Mouse (Mus musculus): ENCODE data around the gene Gpr89. TPM values are rescaled to one million over a fixed set of nuclear protein-coding genes. Genes with fewer than 3 reads are reported as not detected.

Gpr89 gene
- polyA plus RNA-seq, 1 experiment = 21.4 TPM

GRCm38 (mm10) chr3:96848470-96848869, 56.7 kb downstream of the Gpr89 start:
- Histone ChIP-seq H3K4me3 (ENCODE audit: insufficient read depth, low read length) (no peak overlapping the region), H3K27ac (ENCODE audit: insufficient read depth, low read depth, low read length) (no peak overlapping the region)

DNA sequence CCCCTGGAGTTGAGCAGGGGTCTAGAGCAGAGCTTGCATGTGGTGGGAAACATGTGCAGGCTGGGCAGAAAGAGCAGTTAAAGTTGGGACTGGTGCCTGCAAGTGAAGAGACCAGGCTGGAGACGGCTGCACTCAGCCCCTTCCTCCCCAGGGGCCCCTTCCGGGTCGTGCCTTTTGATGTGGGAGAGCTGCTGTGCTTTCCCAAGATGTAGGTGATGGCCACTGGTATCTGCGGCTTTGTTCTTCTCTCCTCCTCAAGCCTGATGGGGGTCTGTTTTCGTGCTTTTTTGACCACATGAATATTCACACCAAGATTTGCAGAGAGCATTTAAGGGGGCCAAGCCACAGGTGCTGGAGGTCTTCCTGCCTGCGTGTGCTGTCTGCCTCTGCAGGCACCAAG, 57.5 kb downstream of the Gpr89 start:
- Histone ChIP-seq H3K4me1 (ENCODE audit: control insufficient read depth, insufficient read depth, low read length) (no peaks in the 10 kb centered on the region), H3K27ac (ENCODE audit: insufficient read depth, low read depth, low read length) (no peak overlapping the region), H3K4me3 (ENCODE audit: insufficient read depth, low read length) (no peak overlapping the region)
- TF ChIP-seq CTCF (IDR thresholded peaks at IDR 0.05; ENCODE audit: low read depth, low read length) (no peak), POLR2A (IDR thresholded peaks at IDR 0.05; ENCODE audit: borderline replicate concordance, low read depth, low read length) (no peak)

More at GRCm38 (mm10) chr3:96848470-96848869, 56.7 kb downstream of the Gpr89 start:
- no peaks in the 10 kb centered on the region for H3K4me1 ChIP-seq (ENCODE audit: control insufficient read depth, insufficient read depth, low read length)
- TF ChIP-seq CTCF (IDR thresholded peaks at IDR 0.05; ENCODE audit: low read depth, low read length) (no peak), POLR2A (IDR thresholded peaks at IDR 0.05; ENCODE audit: borderline replicate concordance, low read depth, low read length) (no peak)

- Histone ChIP-seq H3K4me3 (ENCODE audit: insufficient read depth, low read length) (no peak overlapping the region), H3K4me1 (ENCODE audit: control insufficient read depth, insufficient read depth, low read length) (no peaks in the 10 kb centered on the region), H3K27ac (ENCODE audit: insufficient read depth, low read depth, low read length) (no peak overlapping the region)
- TF ChIP-seq CTCF (IDR thresholded peaks at IDR 0.05; ENCODE audit: low read depth, low read length) = no peak
- TF ChIP-seq POLR2A (IDR thresholded peaks at IDR 0.05; ENCODE audit: borderline replicate concordance, low read depth, low read length) = no peak
Observed at GRCm38 (mm10) chr3:96846985-96847384, 58.2 kb downstream of the Gpr89 start.

DNA sequence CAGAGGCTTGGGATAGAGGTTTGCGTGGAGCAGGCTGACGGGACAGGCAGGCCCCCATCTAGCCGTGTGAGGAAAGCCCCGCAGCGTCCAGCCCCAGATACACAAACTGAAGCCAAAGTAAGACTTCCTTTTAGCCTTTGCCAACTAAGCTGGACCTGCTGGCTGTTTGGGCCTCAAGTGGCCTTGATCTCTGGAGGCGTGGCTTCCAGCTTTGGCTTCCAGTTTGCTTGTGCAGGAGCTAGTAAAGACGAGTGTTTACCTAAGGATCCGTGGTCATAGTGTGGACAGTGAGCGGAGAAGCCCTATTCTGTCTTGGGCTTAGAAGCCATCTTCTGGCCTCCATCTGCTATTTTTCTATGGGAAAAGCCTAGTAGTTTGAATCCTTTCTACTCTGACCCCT, 59.3 kb downstream of the Gpr89 start:
- Histone ChIP-seq H3K4me3 (ENCODE audit: insufficient read depth, low read length) (no peak overlapping the region), H3K4me1 (ENCODE audit: control insufficient read depth, insufficient read depth, low read length) (no peaks in the 10 kb centered on the region), H3K27ac (ENCODE audit: insufficient read depth, low read depth, low read length) (no peak overlapping the region)
- no peak for TF ChIP-seq CTCF (IDR thresholded peaks at IDR 0.05; ENCODE audit: low read depth, low read length)
- no peak for TF ChIP-seq POLR2A (IDR thresholded peaks at IDR 0.05; ENCODE audit: borderline replicate concordance, low read depth, low read length)

DNA sequence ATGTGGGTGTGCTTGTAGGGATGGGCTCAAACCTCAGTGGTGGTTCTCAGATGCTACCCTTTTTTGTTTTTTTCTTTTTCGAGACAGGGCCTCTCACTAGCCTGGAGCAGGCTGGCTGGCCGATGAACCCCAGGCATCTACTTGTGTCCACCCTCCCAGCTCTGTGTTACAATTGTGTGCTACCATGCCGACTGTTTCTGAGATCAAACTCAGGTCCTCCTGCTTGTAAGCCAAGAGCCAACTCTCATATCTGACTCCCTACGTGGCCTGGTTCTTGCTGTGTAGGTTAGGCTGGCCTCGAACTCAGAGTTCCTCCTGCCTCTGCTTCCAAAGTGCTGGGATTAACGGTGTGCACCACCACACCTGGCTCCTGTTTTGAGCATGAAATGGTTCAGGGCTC, 60.0 kb downstream of the Gpr89 start:
- H3K4me3 ChIP-seq (ENCODE audit: insufficient read depth, low read length) = no peak overlapping the region
- H3K4me1 ChIP-seq (ENCODE audit: control insufficient read depth, insufficient read depth, low read length) = no peaks in the 10 kb centered on the region
- H3K27ac ChIP-seq (ENCODE audit: insufficient read depth, low read depth, low read length) = no peak overlapping the region
- no peak for TF ChIP-seq POLR2A (IDR thresholded peaks at IDR 0.05; ENCODE audit: borderline replicate concordance, low read depth, low read length)
- TF ChIP-seq CTCF (IDR thresholded peaks at IDR 0.05; ENCODE audit: low read depth, low read length) = no peak

DNA sequence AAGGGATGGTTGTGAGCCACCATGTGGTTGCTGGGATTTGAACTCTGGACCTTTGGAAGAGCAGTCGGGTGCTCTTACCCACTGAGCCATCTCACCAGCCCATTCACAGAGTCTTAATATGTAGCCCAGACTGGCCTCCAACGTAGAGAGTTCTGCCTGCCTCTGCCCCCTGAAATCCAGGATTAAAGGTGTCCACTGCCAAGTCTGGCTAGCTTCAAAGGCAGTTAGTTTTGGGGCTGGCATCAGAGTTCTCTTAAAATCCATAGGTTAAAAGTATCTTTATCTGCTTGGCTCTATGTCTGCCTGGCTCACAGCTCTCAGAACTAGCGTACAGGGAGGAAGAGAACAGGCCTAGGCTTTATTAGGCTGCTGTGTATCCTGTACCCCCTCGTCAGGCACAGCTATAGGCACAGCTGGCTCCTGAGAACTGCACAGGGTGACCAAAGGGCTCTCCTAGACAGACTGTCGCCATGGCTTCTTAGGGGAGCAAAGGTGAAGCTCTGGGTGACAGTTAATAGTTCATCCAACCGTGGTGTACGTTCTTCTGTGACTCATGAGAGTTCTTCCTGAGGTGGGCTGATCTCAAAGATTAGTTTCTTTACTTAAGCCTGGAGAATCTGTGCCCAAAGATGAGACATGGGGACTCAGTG, 66.0 kb downstream of the Gpr89 start:
- no peak overlapping the region for H3K27ac ChIP-seq (ENCODE audit: insufficient read depth, low read depth, low read length)
- H3K4me3 ChIP-seq (ENCODE audit: insufficient read depth, low read length) = no peak overlapping the region
- peaks cover 7% of the 10 kb centered on the region for H3K4me1 ChIP-seq (ENCODE audit: control insufficient read depth, insufficient read depth, low read length)
- TF ChIP-seq CTCF (IDR thresholded peaks at IDR 0.05; ENCODE audit: low read depth, low read length) (no peak), POLR2A (IDR thresholded peaks at IDR 0.05; ENCODE audit: borderline replicate concordance, low read depth, low read length) (no peak)

DNA sequence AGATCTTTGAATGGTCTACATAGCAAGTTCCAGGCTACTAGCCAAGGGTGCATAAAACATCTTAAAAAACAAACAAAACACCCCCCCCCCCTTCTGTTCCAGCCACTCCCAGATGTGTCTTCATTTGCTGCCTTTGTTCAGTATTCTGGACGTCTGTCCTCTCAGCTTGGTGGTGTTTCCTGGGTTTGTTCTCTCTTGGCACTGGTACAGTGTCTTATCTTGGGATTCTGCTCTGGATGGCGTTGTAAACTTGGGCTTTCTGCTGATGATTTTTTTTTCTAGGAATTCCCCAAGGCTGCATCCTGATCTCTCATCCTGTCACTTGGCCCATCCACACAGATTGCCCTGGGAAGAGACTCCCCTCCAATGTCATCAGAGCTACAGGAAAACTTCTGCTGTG, 68.7 kb downstream of the Gpr89 start:
- no peak overlapping the region for H3K4me3 ChIP-seq (ENCODE audit: insufficient read depth, low read length)
- TF ChIP-seq CTCF (IDR thresholded peaks at IDR 0.05; ENCODE audit: low read depth, low read length) (no peak), POLR2A (IDR thresholded peaks at IDR 0.05; ENCODE audit: borderline replicate concordance, low read depth, low read length) (no peak)
- peaks cover 7% of the 10 kb centered on the region for H3K4me1 ChIP-seq (ENCODE audit: control insufficient read depth, insufficient read depth, low read length)
- H3K27ac ChIP-seq (ENCODE audit: insufficient read depth, low read depth, low read length) = no peak overlapping the region

- Histone ChIP-seq H3K27ac (ENCODE audit: insufficient read depth, low read depth, low read length) (no peak overlapping the region), H3K4me1 (ENCODE audit: control insufficient read depth, insufficient read depth, low read length) (peaks cover 7% of the 10 kb centered on the region), H3K4me3 (ENCODE audit: insufficient read depth, low read length) (no peak overlapping the region)
- TF ChIP-seq CTCF (IDR thresholded peaks at IDR 0.05; ENCODE audit: low read depth, low read length) = no peak
- TF ChIP-seq POLR2A (IDR thresholded peaks at IDR 0.05; ENCODE audit: borderline replicate concordance, low read depth, low read length) = no peak
Observed at GRCm38 (mm10) chr3:96834587-96835348, 70.4 kb downstream of the Gpr89 start.

DNA sequence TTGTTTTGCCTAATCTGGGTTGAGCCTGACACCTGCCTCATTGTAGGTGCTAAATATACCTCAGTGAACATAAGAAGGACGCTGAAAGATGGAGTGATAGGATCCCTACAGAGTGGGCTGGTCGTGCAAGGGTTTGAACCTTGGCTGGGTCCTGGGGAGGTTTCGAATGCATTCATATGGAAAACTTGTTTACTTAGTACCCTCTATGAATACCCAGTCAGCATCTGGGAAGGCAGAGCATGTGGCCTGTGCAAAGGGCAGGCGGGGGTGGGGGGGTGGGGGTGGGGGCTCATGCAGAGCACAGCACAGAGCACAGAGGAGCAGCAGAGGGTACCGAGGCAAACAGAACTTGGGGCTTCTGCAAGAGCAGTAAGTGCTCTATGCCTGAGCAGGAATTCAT, 72.2 kb downstream of the Gpr89 start:
- TF ChIP-seq CTCF (IDR thresholded peaks at IDR 0.05; ENCODE audit: low read depth, low read length) (no peak), POLR2A (IDR thresholded peaks at IDR 0.05; ENCODE audit: borderline replicate concordance, low read depth, low read length) (no peak)
- H3K4me3 ChIP-seq (ENCODE audit: insufficient read depth, low read length) = no peak overlapping the region
- H3K27ac ChIP-seq (ENCODE audit: insufficient read depth, low read depth, low read length) = no peak overlapping the region
- H3K4me1 ChIP-seq (ENCODE audit: control insufficient read depth, insufficient read depth, low read length) = peaks cover 7% of the 10 kb centered on the region

DNA sequence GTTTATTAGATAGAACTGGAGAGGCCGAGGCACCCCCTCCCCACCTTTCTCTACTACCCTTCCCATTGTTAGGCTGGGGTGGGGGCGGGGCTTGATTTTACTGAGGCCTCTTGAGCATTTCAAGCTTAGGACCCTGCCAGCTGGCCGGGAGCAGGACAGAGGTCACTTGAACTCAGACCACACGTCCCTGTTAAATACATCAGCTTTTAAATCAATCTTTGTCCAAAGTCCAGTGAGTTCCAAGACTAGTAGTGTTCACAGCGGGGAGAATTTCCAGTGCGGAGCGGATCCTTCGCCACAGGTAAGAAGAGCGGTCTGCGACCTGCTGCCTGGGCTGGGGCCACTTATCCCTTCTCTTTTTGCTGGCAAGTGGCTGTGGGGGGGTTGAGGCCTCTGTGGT, 75.3 kb downstream of the Gpr89 start:
- no peaks in the 10 kb centered on the region for H3K4me1 ChIP-seq (ENCODE audit: control insufficient read depth, insufficient read depth, low read length)
- H3K4me3 ChIP-seq (ENCODE audit: insufficient read depth, low read length) = no peak overlapping the region
- no peak for TF ChIP-seq CTCF (IDR thresholded peaks at IDR 0.05; ENCODE audit: low read depth, low read length)
- no peak for TF ChIP-seq POLR2A (IDR thresholded peaks at IDR 0.05; ENCODE audit: borderline replicate concordance, low read depth, low read length)
- no peak overlapping the region for H3K27ac ChIP-seq (ENCODE audit: insufficient read depth, low read depth, low read length)

All from bone marrow macrophage, adult 2 months (primary cell).